Mouse (Mus musculus) forebrain, embryonic 16.5 days (tissue): ENCODE results near the gene Akap2. TPM values are rescaled to one million over a fixed set of nuclear protein-coding genes. Genes with fewer than 3 reads are reported as not detected.

Source experiments
- ATAC-seq: fragments of 200-750 bp; cut with Nextera tagmentation; 2 replicates; pipeline ENCODE4 v1.8.0; 2017; ENCODE audit warnings: mild to moderate bottlenecking, moderate library complexity
- H3K27ac ChIP-seq: fragments of 300-500 bp; sonication (generic); 2 replicates; pipeline ENCODE4 v1.5.1; 2014; ENCODE audit warnings: low read length, control low read depth
- H3K27me3 ChIP-seq: fragments of 300-500 bp; sonication (generic); replicated peaks from 2 replicates; pipeline ENCODE4 v1.6.1; 2014; ENCODE audit warnings: low read length; ENCODE audit not compliant: control insufficient read depth, insufficient read depth
- H3K36me3 ChIP-seq: fragments of 300-500 bp; sonication (generic); 2 replicates; pipeline ENCODE4 v1.6.1; 2014; ENCODE audit not compliant: control insufficient read depth, insufficient read depth
- H3K4me1 ChIP-seq: fragments of 300-500 bp; sonication (generic); replicated peaks from 2 replicates; pipeline ENCODE4 v1.6.1; 2014; ENCODE audit warnings: low read length; ENCODE audit not compliant: control insufficient read depth, insufficient read depth
- H3K4me2 ChIP-seq: fragments of 300-500 bp; sonication (generic); 2 replicates; pipeline ENCODE4 v1.6.1; 2014; ENCODE audit warnings: mild to moderate bottlenecking, low read length, control low read depth
- H3K4me3 ChIP-seq: fragments of 300-500 bp; sonication (generic); replicated peaks from 2 replicates; pipeline ENCODE4 v1.5.1; 2014; ENCODE audit warnings: mild to moderate bottlenecking, low read length, control low read depth
- H3K9ac ChIP-seq: fragments of 300-500 bp; sonication (generic); replicated peaks from 2 replicates; pipeline ENCODE4 v1.6.1; 2014; ENCODE audit warnings: low read depth, low read length, control low read depth
- H3K9me3 ChIP-seq: fragments of 300-500 bp; sonication (generic); 2 replicates; pipeline ENCODE4 v1.6.1; 2016; ENCODE audit warnings: low read length; ENCODE audit not compliant: control insufficient read depth
- WGBS: fragments of 180-500 bp; shearing (Covaris S2); extraction: QIAGEN DNeasy Blood & Tissue Kit; methylation state at CpG from one replicate; pipeline ENCODE4 v1.1.7; 2014; 5-methylcytosine and 5-hydroxymethylcytosine counted together
- polyA plus RNA-seq: library from polyadenylated mRNA; unstranded; fragments of >200 nt; fragmentation: Nextera tagmentation; extraction: Ambion mirVana; gene quantifications from 2 replicates; pipeline ENCODE4 v1.2.1, GENCODE M21; 2015

Akap2 gene
- polyA plus RNA-seq, 1 experiment from 2014 or later: 7.7 TPM

GRCm38 (mm10) chr4:57735426-57735825 is 18.0 kb downstream of the Akap2 start:
- Histone ChIP-seq H3K4me2 (no peak overlapping the region), H3K9ac (no peak overlapping the region), H3K4me1 (no peaks in the 10 kb centered on the region), H3K4me3 (no peak overlapping the region), H3K36me3 (no peaks in the 10 kb centered on the region), H3K27me3 (no peaks in the 10 kb centered on the region), H3K27ac (no peak overlapping the region), H3K9me3 (no peaks in the 10 kb centered on the region)
- 93% methylated on average over 5 of the region's 5 CpGs for WGBS
- no peak for ATAC-seq

- H3K36me3 ChIP-seq: no peaks in the 10 kb centered on the region
- H3K9ac ChIP-seq: no peak overlapping the region
- H3K4me3 ChIP-seq: no peak overlapping the region
- H3K27ac ChIP-seq: no peak overlapping the region
- no peaks in the 10 kb centered on the region for H3K27me3 ChIP-seq
- H3K4me1 ChIP-seq: no peaks in the 10 kb centered on the region
- H3K9me3 ChIP-seq: no peaks in the 10 kb centered on the region
- no peak overlapping the region for H3K4me2 ChIP-seq
- 6% methylated on average over 8 of the region's 8 CpGs for WGBS
- no peak for ATAC-seq
These were observed 21.5 kb downstream of the Akap2 start for GRCm38 (mm10) chr4:57738856-57739552.

DNA sequence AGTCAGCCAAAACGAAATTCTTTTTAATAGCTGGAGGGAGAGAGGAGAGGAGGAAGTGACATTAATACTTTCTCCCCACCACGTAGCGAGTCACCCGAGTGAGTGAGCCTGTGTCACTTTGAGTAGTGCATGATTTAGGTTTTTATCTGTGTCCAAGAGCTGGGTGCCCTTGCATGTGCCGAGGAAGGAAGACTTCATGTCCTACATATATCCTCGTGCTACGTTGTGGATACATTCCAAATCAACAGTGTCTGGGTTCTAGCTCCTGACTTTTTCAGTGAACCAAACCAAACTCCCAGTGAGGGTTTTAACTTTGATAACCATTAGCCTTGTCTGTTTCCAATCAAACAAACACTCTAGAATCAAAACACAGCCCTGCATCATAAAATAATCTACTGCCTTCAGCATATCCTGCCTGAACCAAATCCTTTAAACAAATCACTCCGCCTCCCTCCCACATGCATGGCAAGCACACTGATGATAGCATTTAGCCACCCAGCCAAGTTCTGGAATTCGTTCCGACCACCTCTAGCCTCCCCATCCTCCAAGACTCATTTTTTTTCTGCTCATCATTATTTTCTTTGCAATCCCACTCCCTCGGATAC is 26.0 kb downstream of the Akap2 start:
- ATAC-seq: no peak
- Histone ChIP-seq H3K36me3 (no peaks in the 10 kb centered on the region), H3K4me2 (no peak overlapping the region), H3K27me3 (no peaks in the 10 kb centered on the region), H3K9ac (no peak overlapping the region), H3K4me1 (no peaks in the 10 kb centered on the region), H3K4me3 (no peak overlapping the region), H3K27ac (no peak overlapping the region), H3K9me3 (no peaks in the 10 kb centered on the region)
- WGBS: 86% methylated on average over 11 of the region's 11 CpGs

- Histone ChIP-seq H3K27me3 (no peaks in the 10 kb centered on the region), H3K9me3 (no peaks in the 10 kb centered on the region), H3K27ac (no peak overlapping the region), H3K4me3 (no peak overlapping the region), H3K4me2 (no peak overlapping the region), H3K9ac (no peak overlapping the region), H3K36me3 (no peaks in the 10 kb centered on the region), H3K4me1 (no peaks in the 10 kb centered on the region)
- no peak for ATAC-seq
- WGBS: 75% methylated on average over 4 of the region's 4 CpGs
These were observed 33.2 kb downstream of the Akap2 start for GRCm38 (mm10) chr4:57750651-57751050.

- Histone ChIP-seq H3K4me1 (no peaks in the 10 kb centered on the region), H3K27me3 (no peaks in the 10 kb centered on the region), H3K9ac (no peak overlapping the region), H3K9me3 (no peaks in the 10 kb centered on the region), H3K27ac (no peak overlapping the region), H3K36me3 (no peaks in the 10 kb centered on the region), H3K4me2 (no peak overlapping the region), H3K4me3 (no peak overlapping the region)
- 73% methylated on average over 4 of the region's 4 CpGs for WGBS
- ATAC-seq: no peak
These were observed 33.6 kb downstream of the Akap2 start for GRCm38 (mm10) chr4:57751054-57751453.

DNA sequence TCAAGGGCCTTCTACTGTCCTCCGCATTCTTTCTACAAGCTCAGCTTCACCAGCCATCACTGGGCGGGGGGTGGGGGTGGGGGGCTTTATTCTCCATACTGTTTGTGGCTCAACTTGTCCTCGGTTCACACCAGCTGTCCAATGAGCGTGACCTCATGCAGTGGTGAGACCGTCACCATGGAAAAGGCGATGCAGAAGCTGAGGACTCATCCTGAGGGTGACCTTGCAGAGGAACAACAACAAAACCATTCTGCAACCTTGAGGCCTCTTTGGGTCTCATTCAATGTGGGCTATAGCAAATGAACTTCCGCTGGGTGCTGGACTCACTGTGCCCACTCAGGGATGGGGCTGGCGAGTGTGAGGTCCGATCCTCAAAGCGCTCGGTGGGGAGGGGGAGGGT is 34.1 kb downstream of the Akap2 start:
- Histone ChIP-seq H3K27me3 (no peaks in the 10 kb centered on the region), H3K4me3 (no peak overlapping the region), H3K27ac (no peak overlapping the region), H3K36me3 (no peaks in the 10 kb centered on the region), H3K9ac (no peak overlapping the region), H3K9me3 (no peaks in the 10 kb centered on the region), H3K4me1 (no peaks in the 10 kb centered on the region), H3K4me2 (no peak overlapping the region)
- WGBS: 94% methylated on average over 11 of the region's 11 CpGs
- ATAC-seq: no peak

DNA sequence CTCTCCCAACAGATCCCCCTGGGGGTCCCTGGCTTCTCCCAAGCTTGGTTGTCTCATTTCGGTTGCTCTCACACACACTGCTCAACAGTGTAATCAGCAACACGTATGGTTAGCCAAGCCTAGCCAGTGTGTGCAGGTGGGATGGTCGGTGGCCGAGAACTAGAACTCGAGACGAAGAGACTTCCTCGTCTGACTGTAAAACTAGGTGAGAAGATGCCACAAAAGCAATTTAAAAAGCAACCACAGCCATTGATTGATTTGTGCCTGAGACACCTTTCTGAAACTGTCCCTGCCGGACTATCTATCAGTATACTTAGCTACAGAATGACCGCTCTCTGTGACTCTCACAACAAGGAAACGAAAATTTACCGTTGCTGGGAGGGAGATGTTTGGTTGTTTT is 37.6 kb downstream of the Akap2 start:
- Histone ChIP-seq H3K27ac (no peak overlapping the region), H3K27me3 (no peaks in the 10 kb centered on the region), H3K4me3 (no peak overlapping the region), H3K9me3 (no peaks in the 10 kb centered on the region), H3K4me1 (no peaks in the 10 kb centered on the region), H3K9ac (no peak overlapping the region), H3K36me3 (no peaks in the 10 kb centered on the region), H3K4me2 (no peak overlapping the region)
- WGBS: 89% methylated on average over 11 of the region's 11 CpGs
- no peak for ATAC-seq

DNA sequence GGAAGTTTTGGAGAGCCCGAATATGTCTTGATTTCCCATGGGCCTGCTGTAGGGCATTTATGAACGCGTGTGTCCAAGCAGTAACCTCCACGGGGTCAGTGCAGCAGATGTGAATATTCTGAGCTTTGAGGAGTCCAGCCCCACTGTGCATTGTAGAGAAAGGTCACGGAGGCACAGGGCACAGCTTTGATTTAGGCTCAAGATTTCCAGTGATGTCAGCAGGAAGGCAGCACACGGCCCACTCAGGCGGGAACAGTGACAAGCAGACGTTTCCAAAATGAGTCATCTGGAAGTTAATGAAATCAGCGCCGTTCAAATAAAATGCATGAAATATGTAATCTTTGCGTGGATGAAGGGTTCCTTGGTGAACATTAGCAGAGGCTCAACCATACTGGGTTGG is 40.5 kb downstream of the Akap2 start:
- H3K4me1 ChIP-seq: no peaks in the 10 kb centered on the region
- H3K9ac ChIP-seq: no peak overlapping the region
- no peaks in the 10 kb centered on the region for H3K27me3 ChIP-seq
- WGBS: 82% methylated on average over 11 of the region's 11 CpGs
- no peak for ATAC-seq
- H3K27ac ChIP-seq: no peak overlapping the region
- no peak overlapping the region for H3K4me3 ChIP-seq
- H3K9me3 ChIP-seq: no peaks in the 10 kb centered on the region
- no peak overlapping the region for H3K4me2 ChIP-seq
- no peaks in the 10 kb centered on the region for H3K36me3 ChIP-seq

DNA sequence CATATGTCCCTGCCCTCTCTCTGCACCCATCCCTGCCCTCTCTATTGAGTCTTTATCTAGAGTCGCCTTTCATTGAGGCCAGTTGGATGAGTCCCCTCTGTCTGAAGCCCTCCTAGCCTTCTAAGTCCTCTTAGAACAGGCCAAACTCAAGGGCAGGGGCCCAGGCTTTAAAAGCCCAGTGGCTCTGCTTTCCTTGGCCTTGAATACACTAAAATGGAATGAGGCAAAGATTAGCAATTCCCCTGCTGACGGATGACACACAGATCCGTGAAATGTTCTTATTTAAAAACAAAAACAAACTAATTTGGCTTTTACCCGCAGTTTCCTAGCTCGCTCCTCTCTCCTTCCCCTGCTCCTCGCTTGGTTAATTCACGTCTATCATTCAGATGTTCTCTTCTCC is 45.0 kb downstream of the Akap2 start:
- Histone ChIP-seq H3K9ac (no peak overlapping the region), H3K4me3 (no peak overlapping the region), H3K27ac (no peak overlapping the region), H3K36me3 (no peaks in the 10 kb centered on the region), H3K4me1 (no peaks in the 10 kb centered on the region), H3K27me3 (no peaks in the 10 kb centered on the region), H3K9me3 (no peaks in the 10 kb centered on the region), H3K4me2 (no peak overlapping the region)
- WGBS: 67% methylated on average over 7 of the region's 7 CpGs
- no peak for ATAC-seq
